Mouse (Mus musculus): ENCODE measurements around the gene Bcas1.

Bcas1 gene

DNA sequence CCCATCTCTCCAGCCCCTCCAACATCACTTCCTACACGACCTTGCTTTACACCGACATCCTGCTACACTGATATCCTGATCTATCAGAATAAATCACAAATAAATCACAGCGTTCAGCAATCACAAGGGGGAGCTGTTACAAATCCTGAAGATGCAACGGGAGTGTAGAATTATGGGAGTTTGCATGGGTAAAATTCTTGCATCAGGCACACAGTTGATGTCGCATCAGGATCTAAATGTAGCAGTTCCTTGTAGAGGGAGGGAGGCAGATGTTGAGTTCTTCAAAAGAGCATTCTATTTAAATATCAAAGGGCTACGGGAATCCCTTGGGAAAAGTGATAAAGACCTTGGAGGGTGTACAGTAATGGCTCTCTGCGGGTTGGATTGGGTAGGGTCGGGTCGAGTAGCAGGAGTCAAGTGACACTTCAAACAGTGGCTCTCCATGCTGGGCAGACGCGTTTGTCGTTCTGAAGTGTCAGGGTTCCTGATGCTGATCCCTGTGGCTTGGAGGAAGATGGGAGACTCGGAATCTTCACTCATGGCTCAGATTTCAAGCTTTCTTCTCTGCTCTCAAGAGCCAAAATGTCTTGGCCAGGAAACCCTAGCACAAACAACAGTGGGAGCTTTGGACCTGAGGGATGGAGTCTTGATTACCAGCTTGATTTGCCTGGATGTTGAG, 16.0 kb downstream of the Bcas1 start:
- DNase-seq (ENCODE audit: low spot score) = no peak

DNA sequence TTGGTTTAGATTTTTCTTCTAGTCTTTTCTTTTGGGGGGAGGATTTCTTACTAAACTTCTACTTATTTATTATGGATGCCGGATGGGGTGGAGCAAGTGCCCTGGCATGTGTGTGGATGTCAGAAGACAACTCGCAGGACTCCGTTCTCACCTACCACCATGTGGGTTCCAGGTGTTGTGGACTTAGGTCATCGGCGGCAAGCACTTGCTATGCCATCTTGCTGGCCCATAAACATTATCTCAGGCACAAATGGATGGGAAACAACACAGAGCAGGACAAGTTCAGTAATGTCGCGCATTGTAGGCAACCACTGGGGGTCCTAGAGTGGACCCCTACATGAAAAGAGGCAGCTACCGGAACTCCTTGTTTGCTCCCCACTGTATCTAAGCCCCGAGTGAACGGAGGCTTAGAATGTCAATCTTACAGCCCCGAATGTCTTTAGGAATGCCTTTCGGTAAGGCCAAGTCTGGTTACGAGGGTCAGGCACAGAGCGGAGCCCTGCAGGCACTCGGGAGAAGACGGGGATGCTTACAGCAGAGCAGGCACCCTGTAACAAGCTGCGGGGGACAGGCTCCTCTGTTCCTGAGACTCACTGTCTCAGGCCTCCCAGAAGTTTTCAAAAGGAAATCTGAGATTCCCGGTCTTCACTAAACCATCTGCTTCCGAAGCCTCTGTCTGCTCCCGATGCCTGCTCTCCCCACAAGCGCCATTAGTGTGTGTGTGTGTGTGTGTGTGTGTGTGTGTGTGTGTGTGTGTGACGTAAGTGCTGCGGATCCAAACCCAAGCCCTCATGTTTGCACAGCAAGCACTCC, 16.8 kb downstream of the Bcas1 start:
- DNase-seq (ENCODE audit: low spot score) = no peak

DNA sequence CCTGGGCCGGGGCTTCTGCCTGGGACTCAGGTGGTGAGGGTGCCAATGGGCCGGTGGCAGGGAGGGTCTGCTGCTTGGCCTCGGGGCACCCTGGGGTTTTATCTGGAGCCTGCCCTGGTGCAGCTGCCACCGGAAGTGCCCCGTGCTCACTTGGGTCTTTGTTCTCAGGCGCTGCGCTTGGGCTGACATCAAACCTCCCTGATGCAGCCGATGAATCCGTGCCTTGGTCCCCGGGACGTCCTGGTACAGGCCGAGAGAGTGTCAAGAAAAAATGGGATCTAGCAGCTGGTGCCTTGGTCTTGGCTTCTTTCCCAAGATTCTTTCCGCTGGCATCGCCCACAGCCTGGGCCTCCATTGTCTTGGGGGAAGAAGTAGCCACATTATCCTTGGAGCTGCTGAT, 21.2 kb downstream of the Bcas1 start:
- no peak for DNase-seq (ENCODE audit: low spot score)

DNA sequence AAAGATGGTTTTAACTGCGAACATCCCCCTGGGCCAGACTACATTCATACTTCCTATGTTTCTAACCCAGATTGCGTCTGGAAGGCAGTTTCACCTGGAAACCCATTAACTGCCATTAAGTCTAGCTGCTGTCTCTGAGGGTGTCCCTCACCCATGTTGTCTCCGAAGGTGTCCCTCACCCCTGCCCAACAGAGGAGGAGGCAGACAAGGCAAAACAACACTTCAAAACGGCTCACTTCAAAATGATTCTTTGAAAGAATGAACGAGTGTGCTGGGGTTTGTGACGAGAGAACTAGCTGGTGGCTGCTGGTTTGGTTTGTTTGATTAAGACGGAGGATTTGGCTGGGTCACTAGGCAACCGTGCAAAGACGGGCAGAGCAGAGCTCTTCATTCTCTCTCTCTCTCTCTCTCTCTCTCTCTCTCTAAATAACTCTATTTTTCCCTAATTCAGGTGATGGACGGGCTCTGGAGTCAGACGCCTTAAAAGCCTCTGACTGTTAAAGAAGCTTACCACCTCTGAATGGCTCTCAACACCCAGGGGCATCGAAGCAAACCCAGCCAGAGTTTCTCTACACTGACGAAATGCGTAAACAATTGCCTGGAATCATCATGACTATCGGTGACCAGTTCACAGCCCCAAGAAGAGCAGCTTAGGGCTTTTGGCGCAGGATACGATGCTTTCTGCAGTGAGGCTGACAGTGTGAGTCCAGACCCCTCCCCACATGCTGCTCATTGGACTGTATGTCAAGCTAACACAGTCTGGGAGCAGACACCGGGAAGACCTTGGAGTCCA, 22.7 kb downstream of the Bcas1 start:
- DNase-seq (ENCODE audit: low spot score) = no peak

DNA sequence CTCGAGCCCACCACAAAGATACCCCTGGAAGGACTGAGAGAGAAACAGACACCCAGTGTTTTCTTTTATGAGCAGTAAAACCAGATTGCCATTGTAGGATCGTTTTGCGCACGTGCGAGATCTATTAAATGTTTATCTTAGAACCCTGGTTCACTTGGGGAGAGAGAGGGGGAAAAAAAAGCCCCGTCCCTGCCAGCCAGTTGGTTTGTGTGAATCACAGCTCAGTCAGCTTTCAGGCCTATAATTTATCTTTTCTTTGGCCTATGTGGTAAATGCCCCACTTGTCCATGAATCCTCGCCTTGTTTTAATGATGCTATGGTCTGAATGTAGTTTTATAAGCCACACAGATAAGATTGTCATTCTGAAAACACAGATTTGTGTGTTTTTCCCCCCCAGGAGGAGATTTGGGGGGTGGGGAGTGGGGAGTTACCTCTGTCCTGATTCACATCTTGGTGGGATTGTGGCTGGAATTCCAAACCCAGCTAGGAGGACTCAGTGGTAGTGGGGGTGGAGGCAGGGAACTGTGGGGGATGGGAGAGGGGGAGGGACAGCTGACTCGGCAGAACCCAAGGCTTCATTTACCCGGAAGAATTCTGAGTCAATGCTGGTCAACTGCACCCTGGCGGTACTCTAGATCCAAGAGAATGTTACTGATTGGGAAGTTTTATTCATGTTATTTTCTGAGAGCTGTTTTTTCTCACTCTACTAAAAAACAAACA, 23.8 kb downstream of the Bcas1 start:
- no peak for DNase-seq (ENCODE audit: low spot score)

DNA sequence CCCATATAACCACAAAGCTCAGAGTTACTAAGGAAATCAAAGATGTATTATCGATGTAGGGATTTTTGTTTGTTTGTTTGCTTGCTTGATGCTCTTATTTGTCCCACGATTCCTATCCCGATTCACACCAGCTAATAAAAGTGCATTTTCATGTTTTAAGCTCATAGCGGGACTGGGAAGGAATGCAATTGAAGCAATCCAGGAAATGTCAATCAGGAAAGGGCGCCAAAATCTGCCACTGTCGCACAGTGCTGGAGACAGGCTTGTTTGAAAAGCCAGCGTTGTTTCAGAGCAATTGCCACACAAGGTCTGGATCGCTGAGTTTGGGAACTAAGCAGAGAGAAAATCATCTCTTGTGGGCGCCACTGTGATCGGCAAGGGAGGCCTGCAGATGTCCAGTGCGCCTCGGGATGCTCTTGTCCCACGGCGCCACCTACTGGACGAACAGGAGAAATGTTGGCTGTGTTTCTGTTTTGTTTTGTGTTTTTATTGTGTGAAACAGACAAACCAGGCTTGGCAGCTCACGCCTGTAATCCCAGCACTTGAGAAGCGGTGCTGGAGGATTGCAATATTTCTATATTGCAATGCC, 26.3 kb downstream of the Bcas1 start:
- DNase-seq (ENCODE audit: low spot score) = peak; percentile 22

DNA sequence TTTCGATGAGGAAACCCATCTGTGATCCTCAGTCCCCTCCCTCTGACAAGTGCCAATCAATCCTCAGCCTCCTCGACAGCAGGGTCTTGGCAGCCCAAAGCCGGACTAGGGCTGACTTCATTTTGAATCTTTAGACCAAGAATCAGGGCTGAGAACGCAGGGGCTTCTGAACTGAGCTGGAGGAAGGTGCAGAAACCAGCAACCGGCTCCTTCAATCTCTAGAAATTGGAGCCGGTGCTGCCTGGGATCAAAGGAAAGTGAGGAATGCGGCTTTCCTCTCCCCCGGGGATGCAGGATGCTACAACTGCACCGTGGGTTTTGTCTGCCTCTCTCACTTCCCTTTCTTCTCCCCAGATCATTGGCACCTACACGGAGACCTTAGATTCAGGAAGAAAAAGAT, 27.0 kb downstream of the Bcas1 start:
- no peak for DNase-seq (ENCODE audit: low spot score)

DNA sequence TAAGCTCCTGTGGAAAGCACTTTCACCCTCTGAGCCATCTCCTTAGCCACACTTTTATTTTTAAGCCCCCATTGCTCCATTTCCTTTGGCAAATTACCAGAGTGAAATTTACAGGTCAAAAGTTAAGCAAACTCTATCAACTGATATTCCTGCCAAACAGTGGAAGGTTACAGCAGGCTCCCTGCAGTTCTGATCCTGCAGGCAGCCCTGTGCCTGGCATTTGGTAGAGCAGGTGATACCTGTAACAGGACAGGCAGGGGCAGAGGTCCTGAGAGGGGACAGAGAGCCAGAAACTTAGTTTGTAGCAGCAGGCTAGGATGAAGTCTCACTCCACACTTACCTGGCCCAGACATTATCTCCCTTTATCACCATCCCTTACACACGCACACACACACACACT, 35.7 kb downstream of the Bcas1 start:
- DNase-seq (ENCODE audit: low spot score) = no peak

DNA sequence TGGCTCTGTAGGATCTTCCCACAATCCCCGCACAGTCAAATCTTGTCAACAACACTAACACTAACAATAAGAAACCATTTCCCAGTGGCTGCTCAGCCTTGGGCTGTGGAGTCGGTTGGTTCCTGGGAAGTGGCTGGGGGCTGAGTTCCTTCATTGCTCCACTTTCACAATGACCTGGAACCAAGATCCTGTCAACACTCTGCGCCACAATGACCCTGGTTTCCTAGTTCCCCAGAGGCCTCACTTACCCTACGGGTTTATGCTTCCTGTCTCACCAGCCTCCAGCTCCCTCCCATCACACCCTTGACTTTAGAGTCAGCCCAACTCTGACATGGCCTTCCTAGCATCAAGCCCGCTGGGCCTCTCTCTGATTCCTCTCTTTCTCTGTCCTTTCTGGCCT, 39.3 kb downstream of the Bcas1 start:
- DNase-seq (ENCODE audit: low spot score) = no peak

DNA sequence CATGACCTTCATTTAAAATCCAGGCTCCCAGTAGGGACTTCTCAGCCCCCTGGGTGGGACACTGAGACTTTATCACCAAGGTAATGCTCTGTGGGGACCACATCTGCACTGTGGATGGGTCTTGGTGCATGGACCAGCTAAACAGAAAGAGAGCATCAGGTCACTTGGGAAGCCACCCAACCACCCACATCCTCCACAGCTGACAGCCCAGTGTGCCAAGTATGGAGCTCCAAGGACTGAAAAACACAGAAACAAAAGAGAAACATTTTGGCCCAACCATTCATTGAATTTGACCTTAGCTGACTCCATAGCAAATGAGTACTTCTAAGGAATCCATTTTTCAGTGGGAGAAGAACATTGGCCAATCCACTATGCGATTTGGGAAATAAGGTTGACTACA, 42.1 kb downstream of the Bcas1 start:
- DNase-seq (ENCODE audit: low spot score) = no peak

DNA sequence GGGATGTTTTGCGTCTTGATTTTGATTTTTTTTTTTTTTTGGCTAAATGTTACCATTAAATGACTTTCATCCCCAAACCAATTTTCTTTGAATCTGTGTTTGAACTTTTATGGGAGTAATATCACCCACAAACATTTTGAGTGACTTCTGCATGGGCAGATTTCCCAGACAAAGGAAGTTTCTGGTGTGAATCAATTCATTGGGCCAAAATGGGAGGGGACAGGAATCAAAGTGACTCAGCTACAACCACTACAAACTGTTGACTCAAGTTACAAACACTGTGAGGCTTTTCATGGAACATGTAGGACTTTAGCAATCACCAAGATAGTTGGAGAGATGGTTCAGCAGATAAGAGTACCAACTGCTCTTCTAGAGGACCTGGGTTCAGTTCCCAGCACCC, 42.9 kb downstream of the Bcas1 start:
- no peak for DNase-seq (ENCODE audit: low spot score)

DNA sequence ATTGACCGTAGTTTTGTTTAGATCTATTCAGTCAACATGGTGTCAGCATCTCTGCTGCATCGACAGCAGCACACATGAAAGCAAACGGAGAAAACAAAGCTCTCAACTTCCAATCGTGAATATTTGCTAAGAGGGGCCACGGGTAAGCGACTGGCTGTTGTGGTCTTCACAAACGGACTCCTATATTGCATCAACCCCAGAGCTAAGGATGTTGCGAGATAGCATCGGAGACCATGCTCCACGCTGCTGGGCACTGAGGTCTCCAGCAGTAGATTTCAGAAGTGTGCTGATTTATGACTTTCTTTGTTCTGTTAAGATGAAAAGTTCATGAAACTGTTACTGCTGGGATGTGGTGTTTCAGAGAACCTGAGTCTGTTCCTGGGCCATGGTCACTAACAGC, 54.3 kb downstream of the Bcas1 start:
- DNase-seq (ENCODE audit: low spot score) = no peak

DNA sequence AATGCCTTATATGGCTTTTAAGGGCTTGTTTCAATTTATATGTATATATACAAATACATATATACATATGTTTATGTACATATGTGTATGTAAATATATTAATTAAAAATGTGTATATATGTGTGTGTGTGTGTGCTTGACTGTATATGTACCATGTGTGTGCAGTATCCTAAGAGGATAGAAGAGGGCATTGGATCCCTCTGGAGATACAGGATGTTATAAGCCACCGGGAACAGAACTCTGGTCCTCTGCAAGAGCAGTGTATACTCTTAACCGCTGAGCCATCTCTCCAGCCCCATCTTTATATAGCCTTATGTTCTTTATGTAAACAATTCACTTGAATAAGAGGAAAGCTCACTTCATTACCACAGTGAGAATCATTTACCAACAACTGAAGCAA, 62.0 kb downstream of the Bcas1 start:
- DNase-seq (ENCODE audit: low spot score) = no peak

DNA sequence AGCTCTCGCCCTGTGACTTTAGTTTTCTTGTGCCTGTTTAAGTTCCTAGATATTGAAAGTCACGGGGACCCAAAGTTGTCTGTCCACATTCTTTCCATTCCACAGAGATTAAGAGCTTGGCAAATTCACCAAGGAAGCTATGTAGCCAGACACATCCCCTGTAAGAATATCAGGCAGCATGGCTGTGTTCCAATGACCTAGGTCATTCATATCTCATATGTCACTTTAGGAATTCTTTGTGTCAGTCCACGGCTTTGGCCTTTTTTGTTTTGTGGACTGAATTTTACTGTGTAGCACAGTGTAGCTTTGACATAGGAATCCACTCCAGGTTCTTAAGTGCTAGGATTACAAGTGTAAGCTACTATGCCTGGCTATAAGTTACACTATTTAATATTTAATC, 62.4 kb downstream of the Bcas1 start:
- no peak for DNase-seq (ENCODE audit: low spot score)

DNA sequence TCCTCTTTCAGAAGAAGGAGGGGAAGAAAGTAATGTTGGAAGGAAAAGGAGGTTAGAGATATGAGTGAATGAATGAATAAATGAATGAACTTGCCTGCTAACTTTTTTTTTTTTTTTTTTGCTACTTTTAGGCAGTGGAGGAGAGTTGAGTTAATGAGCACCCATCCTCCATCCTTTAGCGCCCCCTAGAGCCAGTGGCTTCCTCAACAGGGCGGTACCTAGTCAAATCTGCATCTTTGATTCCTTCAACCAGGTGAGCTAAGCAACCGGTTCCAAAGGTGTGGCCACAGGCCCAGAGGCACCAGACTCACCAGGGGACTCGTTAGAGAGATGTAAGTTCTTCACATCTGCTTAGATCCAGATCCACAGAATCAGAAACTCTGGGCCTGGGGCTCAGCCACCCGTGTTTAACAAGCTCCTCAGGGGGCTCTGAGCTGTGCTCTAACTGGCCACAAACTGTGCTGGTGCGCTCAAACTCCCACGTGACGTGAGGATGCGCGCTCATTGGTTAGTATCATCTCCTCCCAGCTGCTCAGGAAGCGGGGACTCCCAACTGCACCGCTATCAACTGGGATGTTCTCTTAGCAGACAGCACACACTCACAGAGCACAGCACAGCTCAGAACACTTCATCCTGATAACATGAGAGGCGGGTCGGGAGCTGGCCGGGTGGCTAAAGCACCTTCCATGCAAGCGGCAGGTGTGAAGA, 70.8 kb downstream of the Bcas1 start:
- no peak for DNase-seq (ENCODE audit: low spot score)

DNA sequence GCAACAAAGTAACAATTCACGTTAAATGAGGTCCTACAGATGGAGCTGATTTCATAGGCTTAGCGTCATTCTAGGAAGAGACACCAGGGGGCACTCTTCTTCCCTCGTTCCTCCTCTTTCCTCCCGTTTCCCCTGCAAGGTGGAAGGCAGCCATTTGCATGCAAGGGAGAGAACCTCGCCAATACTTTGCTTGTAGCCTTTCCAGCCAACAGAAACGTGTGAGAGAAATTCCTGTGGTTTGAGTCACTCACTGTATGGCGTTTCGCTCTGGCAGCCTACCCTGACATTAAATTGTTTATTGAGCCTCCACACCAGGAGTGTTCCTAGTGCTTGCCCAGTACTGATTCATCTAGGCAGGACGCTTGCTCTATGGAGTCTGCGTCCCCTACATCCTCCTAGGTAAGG, 72.7 kb downstream of the Bcas1 start:
- peak; percentile 15 for DNase-seq (ENCODE audit: low spot score)

DNA sequence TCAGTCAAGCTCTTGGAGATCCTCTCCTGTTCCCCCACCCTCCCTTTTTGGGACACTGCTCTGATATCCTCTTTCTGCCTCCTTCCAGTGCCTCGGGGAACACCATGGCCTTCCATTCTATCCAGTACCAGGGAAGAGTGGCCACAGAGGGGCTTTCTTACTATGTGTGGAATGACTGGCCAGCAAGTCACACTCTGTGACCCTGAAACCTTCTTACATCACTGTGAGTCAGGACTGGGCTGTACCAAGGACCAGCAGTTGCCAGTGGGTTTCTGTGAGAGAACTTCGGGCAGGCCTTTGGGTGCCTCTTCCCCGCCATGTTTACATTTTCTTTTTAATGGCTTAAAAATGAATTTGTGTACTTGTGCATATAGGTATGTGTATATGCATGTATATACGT, 75.4 kb downstream of the Bcas1 start:
- DNase-seq (ENCODE audit: low spot score) = no peak

DNA sequence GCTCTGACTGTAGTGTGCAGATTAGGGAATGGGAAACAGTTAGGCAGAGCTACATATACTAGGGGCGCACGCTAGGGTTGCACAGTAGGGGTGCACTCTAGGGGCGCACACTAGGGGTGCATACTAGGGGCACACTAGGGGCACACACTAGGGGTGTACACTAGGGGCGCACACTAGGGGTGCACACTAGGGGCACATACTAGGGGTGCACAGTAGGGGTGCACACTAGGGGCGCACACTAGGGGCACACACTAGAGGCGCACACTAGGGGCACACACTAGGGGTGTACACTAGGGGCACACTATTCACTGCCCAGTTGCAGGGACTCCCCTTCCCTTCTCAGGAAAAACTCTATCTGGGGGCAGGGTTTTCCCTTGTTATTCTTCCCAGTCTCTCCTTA, 75.8 kb downstream of the Bcas1 start:
- DNase-seq (ENCODE audit: low spot score) = no peak

DNA sequence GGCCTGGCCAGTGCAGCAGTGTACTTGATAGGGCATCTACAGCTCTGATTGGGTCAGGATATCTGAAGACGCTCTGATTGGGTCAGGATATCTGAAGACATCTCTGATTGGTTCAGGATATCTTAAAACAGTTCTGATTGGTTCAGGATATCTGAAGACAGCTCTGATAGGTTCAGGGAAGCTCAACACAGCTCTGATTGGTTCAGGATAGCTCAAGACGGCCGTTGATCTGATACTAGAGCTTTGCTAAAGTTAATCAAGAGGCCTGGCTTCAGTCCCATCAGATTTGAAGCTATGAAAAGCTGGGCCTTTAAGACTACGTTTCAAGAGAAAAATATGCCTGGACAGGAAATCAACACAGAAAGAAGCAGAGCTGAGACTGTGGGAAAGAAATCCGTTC, 77.9 kb downstream of the Bcas1 start:
- no peak for DNase-seq (ENCODE audit: low spot score)

DNA sequence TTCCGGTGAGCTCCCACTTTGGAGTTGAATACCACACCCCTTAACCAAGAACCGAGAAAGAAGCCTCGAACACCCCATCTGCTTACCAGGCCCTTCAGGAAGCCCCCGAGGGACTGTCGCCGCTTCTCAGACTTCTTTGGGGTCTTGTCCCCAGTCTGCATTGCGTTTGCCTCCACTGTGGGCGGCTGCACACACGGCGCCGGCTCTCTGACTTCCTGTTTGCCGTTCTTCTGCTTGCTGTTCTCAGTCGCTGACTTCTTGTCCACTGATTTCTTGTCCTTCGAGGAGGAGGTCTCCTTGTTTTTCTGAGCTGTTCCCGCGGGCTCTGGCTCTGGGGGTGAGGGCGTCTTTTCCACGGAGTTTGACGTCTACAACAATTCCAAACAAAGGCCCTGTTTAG, 78.5 kb downstream of the Bcas1 start:
- DNase-seq (ENCODE audit: low spot score) = no peak

DNA sequence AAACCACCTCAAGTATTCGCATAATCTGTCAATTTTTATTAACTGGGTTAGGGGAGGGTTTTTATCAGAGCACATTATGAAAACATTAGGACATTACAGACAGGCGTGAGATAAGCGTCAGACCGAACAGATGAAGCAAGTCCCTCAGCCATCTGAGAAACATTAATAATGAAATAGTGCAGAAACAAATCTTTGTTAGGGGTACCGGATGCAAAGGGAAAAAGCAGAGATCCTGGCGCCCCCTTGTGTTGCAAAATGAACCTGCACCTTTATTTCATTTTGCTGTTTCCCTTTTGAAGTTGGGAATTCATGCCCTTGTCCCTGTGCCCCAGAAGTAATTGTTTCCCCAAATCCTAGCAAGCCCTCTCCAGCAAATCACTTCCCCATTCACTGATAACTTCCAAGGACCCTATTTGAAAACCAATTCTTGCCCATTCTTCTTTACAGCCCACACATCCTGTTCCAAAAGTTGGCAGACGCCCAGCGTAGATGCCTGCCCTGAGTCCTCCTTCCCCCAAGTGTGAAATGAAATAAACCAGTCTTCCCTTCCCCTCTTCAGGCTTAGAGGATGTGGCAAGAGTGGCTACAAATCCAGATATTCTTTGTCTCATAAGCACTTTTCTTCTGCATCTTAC, 80.4 kb downstream of the Bcas1 start:
- DNase-seq (ENCODE audit: low spot score) = peak; percentile 21

Data from c-Kit-positive CD71-positive TER-119-positive erythroid progenitor cells, embryonic 14.5 days (primary cell).